Mouse (Mus musculus) midbrain, postnatal 0 days (tissue): ENCODE measurements at regions not wholly inside any gene's neighbourhood (a gene's known extent, or its start where the extent isn't known, plus 50 kb on each side); places are given as distances from the start of the nearest gene placed in this dataset.

Experiments
- ATAC-seq: fragments of 200-750 bp; cut with Nextera tagmentation; 2 replicates; pipeline ENCODE4 v1.8.0; 2017; ENCODE audit warnings: moderate number of reproducible peaks, mild to moderate bottlenecking, moderate TSS enrichment, moderate library complexity; ENCODE audit not compliant: low FRiP score
- DNase-seq: peaks from one replicate; pipeline ENCODE4 v3.0.0-alpha.2; 2015; ENCODE audit warnings: low spot score
- H3K27ac ChIP-seq: fragments of 300-500 bp; sonication (generic); 2 replicates; pipeline ENCODE4 v1.5.1; 2014; ENCODE audit warnings: low read depth, mild to moderate bottlenecking, low read length, mixed read lengths
- H3K27me3 ChIP-seq: fragments of 300-500 bp; sonication (generic); 2 replicates; pipeline ENCODE4 v1.6.1; 2014; ENCODE audit warnings: low read length, control low read depth, mixed read lengths; ENCODE audit not compliant: insufficient read depth
- H3K36me3 ChIP-seq: fragments of 300-500 bp; sonication (generic); 2 replicates; pipeline ENCODE4 v1.6.1; 2014; ENCODE audit warnings: low read length, control low read depth, mixed read lengths; ENCODE audit not compliant: insufficient read depth
- H3K4me1 ChIP-seq: fragments of 300-500 bp; sonication (generic); 2 replicates; pipeline ENCODE4 v1.6.1; 2014; ENCODE audit warnings: mild to moderate bottlenecking, control low read depth, antibody characterized with exemption, low read length, mixed read lengths; ENCODE audit not compliant: insufficient read depth
- H3K4me2 ChIP-seq: fragments of 300-500 bp; sonication (generic); 2 replicates; pipeline ENCODE4 v1.6.1; 2014; ENCODE audit warnings: low read depth, mild to moderate bottlenecking, low read length, mixed read lengths; ENCODE audit not compliant: poor library complexity, severe bottlenecking
- H3K4me3 ChIP-seq: fragments of 300-500 bp; sonication (generic); 2 replicates; pipeline ENCODE4 v1.5.1; 2014; ENCODE audit warnings: low read depth, mild to moderate bottlenecking, low read length, moderate library complexity
- H3K9ac ChIP-seq: fragments of 300-500 bp; sonication (generic); replicated peaks from 2 replicates; pipeline ENCODE4 v1.6.1; 2014; ENCODE audit warnings: mild to moderate bottlenecking, low read length, moderate library complexity, mixed read lengths; ENCODE audit not compliant: poor library complexity, severe bottlenecking
- H3K9me3 ChIP-seq: fragments of 300-500 bp; sonication (generic); 2 replicates; pipeline ENCODE4 v1.6.1; 2016; ENCODE audit warnings: low read length, control low read depth
- CTCF ChIP-seq: IDR thresholded peaks from 2 replicates; pipeline ENCODE4 v1.5.1; 2016; ENCODE audit warnings: antibody characterized with exemption, mild to moderate bottlenecking
- WGBS: fragments of 180-500 bp; shearing (Covaris S2); extraction: QIAGEN DNeasy Blood & Tissue Kit; methylation state at CpG from one replicate; pipeline ENCODE4 v1.1.7; 2014; 5-methylcytosine and 5-hydroxymethylcytosine counted together

DNA sequence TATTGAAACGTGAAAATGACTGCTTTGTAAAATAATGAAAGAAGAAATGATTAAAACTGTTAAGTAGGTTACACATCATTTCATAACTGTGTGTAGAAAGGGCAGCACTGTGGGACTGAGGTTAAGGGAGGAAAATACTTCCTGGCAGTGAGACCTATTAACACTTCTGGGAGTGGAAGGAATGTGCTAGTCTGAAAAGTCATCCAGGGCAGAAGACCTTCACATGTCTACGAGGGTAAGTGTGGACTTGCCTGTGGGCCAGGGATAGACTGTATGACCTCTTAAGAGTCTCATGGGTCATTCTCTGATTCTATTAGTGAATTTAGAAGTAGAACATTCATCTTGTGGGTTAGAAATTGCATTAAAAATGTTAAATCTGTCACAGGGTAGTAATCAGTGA, 248.1 kb downstream of the Frk start:
- Histone ChIP-seq H3K9ac (no peak overlapping the region), H3K27me3 (no peaks in the 10 kb centered on the region), H3K27ac (no peak overlapping the region), H3K4me3 (no peak overlapping the region), H3K4me1 (no peaks in the 10 kb centered on the region), H3K4me2 (no peak overlapping the region), H3K9me3 (no peaks in the 10 kb centered on the region), H3K36me3 (no peaks in the 10 kb centered on the region)
- no peak for TF ChIP-seq CTCF
- DNase-seq (no peak), ATAC-seq (no peak)
- WGBS, result 75% methylated on average over 2 of the region's 2 CpGs

DNA sequence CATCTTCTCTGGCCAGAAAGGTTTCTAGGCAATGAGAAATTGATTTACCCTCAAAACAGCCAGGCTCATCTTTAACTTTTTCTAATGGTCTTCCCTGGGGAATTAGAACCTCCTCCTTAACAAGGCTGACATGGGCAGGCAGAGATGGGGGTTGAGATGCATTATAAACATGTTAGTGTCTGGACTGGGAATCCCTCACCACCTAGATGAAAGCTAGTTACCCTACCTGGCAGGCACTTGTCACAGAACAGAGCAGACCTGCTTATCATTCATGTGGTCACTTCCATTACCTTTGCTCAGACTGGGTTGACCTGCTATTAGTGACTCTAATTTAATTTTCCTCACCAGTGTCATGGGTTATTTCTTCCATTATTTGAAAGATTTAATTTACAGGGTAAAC, 279.2 kb downstream of the Frk start:
- TF ChIP-seq CTCF, result no peak
- no peak for DNase-seq
- H3K9ac ChIP-seq, result no peak overlapping the region
- H3K27me3 ChIP-seq, result no peaks in the 10 kb centered on the region
- H3K9me3 ChIP-seq, result no peaks in the 10 kb centered on the region
- H3K4me3 ChIP-seq, result no peak overlapping the region
- no peaks in the 10 kb centered on the region for H3K36me3 ChIP-seq
- H3K4me2 ChIP-seq, result no peak overlapping the region
- H3K4me1 ChIP-seq, result no peaks in the 10 kb centered on the region
- H3K27ac ChIP-seq, result no peak overlapping the region
- no peak for ATAC-seq

DNA sequence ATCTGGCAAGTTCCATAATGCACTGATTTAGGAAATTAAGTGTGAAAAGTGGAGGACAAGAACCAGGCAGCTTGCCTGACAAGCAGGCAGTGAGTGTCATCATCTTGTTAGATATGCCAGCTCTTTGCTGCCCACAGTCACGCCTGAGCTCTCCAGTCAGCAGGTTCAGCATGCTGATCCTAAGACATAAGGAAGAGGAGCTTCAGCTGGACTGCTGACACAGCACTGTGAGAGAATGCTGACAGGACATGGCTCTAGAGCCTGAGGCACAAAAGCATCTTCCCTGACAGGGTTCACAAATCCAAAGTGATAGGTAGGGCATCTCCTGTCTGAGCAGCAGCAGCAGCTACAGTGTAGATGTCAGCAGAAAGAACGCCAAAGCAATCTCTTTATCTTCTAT, 308.9 kb downstream of the Frk start:
- ATAC-seq (peak; percentile 72), DNase-seq (peak; percentile 16)
- 42% methylated on average over 2 of the region's 2 CpGs for WGBS
- Histone ChIP-seq H3K4me1 (no peaks in the 10 kb centered on the region), H3K36me3 (no peaks in the 10 kb centered on the region), H3K9me3 (no peaks in the 10 kb centered on the region), H3K27ac (no peak overlapping the region), H3K9ac (no peak overlapping the region), H3K27me3 (no peaks in the 10 kb centered on the region), H3K4me2 (no peak overlapping the region), H3K4me3 (no peak overlapping the region)
- TF ChIP-seq CTCF, result no peak

DNA sequence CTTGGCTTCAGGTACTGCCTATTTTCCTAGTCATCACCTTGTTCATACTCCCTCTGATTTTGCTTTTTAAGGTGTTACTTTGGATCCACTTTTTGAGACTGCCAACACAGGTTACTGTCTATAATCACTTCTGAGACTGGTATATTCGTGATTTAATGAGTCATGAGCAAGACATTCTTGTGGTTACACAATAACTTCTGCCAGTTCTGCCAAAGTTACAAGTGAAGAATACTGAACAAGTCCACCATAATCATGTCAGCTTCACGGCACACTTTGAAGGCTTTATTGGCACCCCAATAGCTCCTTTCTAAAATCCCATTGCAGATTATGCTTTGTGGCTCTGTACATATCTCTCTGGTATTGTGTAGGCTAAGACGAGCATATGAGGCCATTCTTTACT, 327.9 kb downstream of the Frk start:
- H3K4me1 ChIP-seq, result no peaks in the 10 kb centered on the region
- no peak for TF ChIP-seq CTCF
- no peaks in the 10 kb centered on the region for H3K36me3 ChIP-seq
- no peaks in the 10 kb centered on the region for H3K27me3 ChIP-seq
- ATAC-seq (no peak), DNase-seq (no peak)
- WGBS, result 79% methylated on average over 3 of the region's 3 CpGs
- H3K27ac ChIP-seq, result no peak overlapping the region
- no peak overlapping the region for H3K4me3 ChIP-seq
- H3K9ac ChIP-seq, result no peak overlapping the region
- no peaks in the 10 kb centered on the region for H3K9me3 ChIP-seq
- H3K4me2 ChIP-seq, result no peak overlapping the region

DNA sequence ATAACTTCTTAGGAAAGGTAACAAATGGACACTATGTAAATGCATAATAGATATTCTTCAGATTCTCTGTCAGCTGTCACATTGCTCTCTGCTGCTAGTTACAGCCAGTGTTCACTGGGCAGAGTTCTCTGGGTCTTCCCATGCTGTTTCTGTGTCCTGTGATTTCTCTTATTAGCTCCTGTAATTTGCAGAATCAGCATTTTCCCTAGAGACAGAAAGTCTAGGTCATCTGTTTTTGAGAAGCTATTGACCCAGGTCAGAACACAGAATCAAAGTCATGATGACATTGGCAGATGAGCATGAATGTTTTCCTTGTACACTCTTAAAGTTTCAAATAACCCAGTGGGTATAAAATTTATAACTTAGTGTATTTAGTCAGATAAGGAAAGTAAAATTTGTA, 340.9 kb downstream of the Frk start:
- Histone ChIP-seq H3K27me3 (no peaks in the 10 kb centered on the region), H3K9me3 (no peaks in the 10 kb centered on the region), H3K36me3 (no peaks in the 10 kb centered on the region), H3K9ac (no peak overlapping the region), H3K27ac (no peak overlapping the region), H3K4me2 (no peak overlapping the region), H3K4me3 (no peak overlapping the region), H3K4me1 (no peaks in the 10 kb centered on the region)
- DNase-seq, result no peak
- TF ChIP-seq CTCF, result no peak
- no peak for ATAC-seq

DNA sequence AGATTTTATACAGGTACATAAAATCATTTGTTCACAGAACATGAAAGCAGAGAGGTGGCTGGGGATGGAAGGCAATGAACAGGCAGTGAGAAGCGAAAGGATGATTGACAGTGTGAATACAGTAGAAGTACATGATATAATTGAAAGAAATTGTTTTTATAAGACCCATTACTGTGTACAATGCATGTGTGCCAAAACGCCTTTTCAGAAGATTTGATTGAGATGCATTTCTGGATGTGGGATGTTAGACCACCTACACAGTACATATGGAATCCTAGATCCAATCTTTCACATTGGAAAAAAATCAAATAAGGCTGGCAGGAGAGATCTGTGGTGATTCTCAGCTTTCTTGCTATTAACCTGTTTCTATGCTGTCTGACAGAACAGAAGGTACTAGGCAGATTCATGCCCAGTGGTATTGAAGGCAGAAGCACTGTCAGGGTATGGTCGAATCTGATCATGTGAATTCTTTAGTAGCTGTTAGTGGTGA, 358.9 kb downstream of the Frk start:
- WGBS, result 83% methylated on average over 3 of the region's 3 CpGs
- Histone ChIP-seq H3K9ac (no peak overlapping the region), H3K4me1 (no peaks in the 10 kb centered on the region), H3K4me3 (no peak overlapping the region), H3K36me3 (no peaks in the 10 kb centered on the region), H3K4me2 (no peak overlapping the region), H3K27me3 (no peaks in the 10 kb centered on the region), H3K27ac (no peak overlapping the region), H3K9me3 (no peaks in the 10 kb centered on the region)
- DNase-seq, result no peak
- TF ChIP-seq CTCF, result no peak
- ATAC-seq, result no peak
